Mouse (Mus musculus): ENCODE results near the gene Tgfb3.

The Tgfb3 gene

DNA sequence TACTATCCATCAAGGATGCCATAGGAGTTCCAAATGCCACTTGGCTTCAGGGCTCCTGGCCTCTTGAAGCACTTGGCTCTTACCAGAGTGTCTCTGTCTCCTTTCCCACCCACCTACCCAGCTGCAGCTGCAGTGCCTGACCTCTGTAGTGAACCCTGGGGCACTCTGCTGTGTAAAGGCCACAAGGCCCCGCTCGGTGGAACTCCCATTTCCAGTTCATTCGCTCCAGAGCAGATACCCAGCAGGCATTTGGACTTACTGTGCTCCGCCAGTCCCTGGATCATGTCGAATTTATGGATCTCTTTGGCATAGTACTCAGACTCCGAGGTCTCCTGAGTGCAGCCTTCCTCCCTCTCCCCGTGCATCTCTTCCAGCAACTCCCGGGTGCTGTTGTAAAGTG is 1.5 kb downstream of the Tgfb3 start:
- no peak for TF ChIP-seq POU5F1 (IDR thresholded peaks at IDR 0.05; ENCODE audit: borderline replicate concordance, low read length)
- no peak for TF ChIP-seq NANOG (IDR thresholded peaks at IDR 0.05; ENCODE audit: borderline replicate concordance, low read length)
- TF ChIP-seq CTCF (conservative IDR thresholded peaks at IDR 0.05; ENCODE audit: low read length): no peak
- H3K9me3 ChIP-seq (ENCODE audit: low read length): peaks cover 6% of the 10 kb centered on the region; the same call in 1 of the 2 replicates
- H3K36me3 ChIP-seq (ENCODE audit: insufficient read depth, low read length): no peaks in the 10 kb centered on the region
- H3K27me3 ChIP-seq (ENCODE audit: insufficient read depth, low read length): peaks cover 76% of the 10 kb centered on the region
- H3K4me1 ChIP-seq (replicated peaks; ENCODE audit: low read depth, low read length): peaks cover 27% of the 10 kb centered on the region
- H3K4me3 ChIP-seq (replicated peaks; ENCODE audit: low read length): no peak overlapping the region

GRCm38 (mm10) chr12:86076321-86076901 is 2.4 kb downstream of the Tgfb3 start:
- peaks cover 6% of the 10 kb centered on the region; the same call in 1 of the 2 replicates for H3K9me3 ChIP-seq (ENCODE audit: low read length)
- no peak for TF ChIP-seq CTCF (conservative IDR thresholded peaks at IDR 0.05; ENCODE audit: low read length)
- TF ChIP-seq POU5F1 (IDR thresholded peaks at IDR 0.05; ENCODE audit: borderline replicate concordance, low read length): no peak
- no peak for TF ChIP-seq NANOG (IDR thresholded peaks at IDR 0.05; ENCODE audit: borderline replicate concordance, low read length)

DNA sequence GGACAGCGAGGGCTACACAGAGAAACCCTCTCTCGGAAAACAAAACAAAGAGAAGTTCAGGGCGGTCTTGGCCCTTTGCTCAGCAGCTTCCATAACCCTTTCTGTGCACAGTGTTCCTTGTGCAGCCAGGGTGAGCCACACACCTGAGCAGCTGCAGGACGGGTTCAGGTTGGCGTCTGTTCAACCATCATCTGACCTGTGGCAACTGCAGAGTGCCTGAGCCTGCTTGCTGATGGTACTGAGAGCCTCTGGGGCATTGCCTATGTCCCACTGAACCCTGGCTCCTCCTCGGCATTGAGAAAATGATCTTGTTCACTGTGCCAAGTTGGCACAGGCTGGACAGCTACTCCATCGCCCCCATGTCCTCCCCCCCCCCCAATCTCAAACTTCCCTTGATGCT is 3.5 kb downstream of the Tgfb3 start:
- Histone ChIP-seq H3K27me3 (ENCODE audit: insufficient read depth, low read length) (peaks cover 57% of the 10 kb centered on the region), H3K36me3 (ENCODE audit: insufficient read depth, low read length) (no peaks in the 10 kb centered on the region), H3K4me3 (replicated peaks; ENCODE audit: low read length) (0 out of 2 replicates have a peak overlapping the region, but pooled peaks have one; percentile 17), H3K4me1 (replicated peaks; ENCODE audit: low read depth, low read length) (peaks cover 33% of the 10 kb centered on the region), H3K9me3 (ENCODE audit: low read length) (peaks cover 3% of the 10 kb centered on the region; the same call in 1 of the 2 replicates)
- TF ChIP-seq NANOG (IDR thresholded peaks at IDR 0.05; ENCODE audit: borderline replicate concordance, low read length) (no peak), CTCF (conservative IDR thresholded peaks at IDR 0.05; ENCODE audit: low read length) (no peak), POU5F1 (IDR thresholded peaks at IDR 0.05; ENCODE audit: borderline replicate concordance, low read length) (no peak)

More at GRCm38 (mm10) chr12:86076321-86076901, 2.4 kb downstream of the Tgfb3 start:
- Histone ChIP-seq H3K4me3 (replicated peaks; ENCODE audit: low read length) (no peak overlapping the region; the same call in 1 of the 2 replicates), H3K27me3 (ENCODE audit: insufficient read depth, low read length) (peaks cover 68% of the 10 kb centered on the region), H3K4me1 (replicated peaks; ENCODE audit: low read depth, low read length) (peaks cover 27% of the 10 kb centered on the region), H3K36me3 (ENCODE audit: insufficient read depth, low read length) (no peaks in the 10 kb centered on the region)

DNA sequence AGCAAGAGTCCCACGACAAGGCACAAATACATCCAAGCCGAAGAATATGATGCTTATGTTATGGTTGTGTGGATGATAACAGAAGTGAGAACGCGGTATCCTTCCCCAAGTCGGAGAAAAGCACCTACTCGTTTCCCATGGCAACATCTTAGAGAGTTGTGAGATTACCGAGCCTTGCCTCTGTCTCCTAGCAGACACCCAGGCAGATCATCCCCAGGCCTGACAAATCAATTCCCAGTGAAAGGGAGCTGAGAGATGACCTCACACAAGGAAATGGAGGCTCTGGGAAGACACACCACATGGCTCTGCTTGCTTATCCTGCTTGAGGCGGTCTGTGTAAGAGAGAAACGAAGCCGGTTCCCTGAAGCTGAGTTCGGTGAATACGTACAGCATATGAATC is 4.2 kb downstream of the Tgfb3 start:
- no peaks in the 10 kb centered on the region for H3K9me3 ChIP-seq (ENCODE audit: low read length)
- peaks cover 33% of the 10 kb centered on the region for H3K4me1 ChIP-seq (replicated peaks; ENCODE audit: low read depth, low read length)
- H3K36me3 ChIP-seq (ENCODE audit: insufficient read depth, low read length): no peaks in the 10 kb centered on the region
- no peak for TF ChIP-seq CTCF (conservative IDR thresholded peaks at IDR 0.05; ENCODE audit: low read length)
- no peak for TF ChIP-seq POU5F1 (IDR thresholded peaks at IDR 0.05; ENCODE audit: borderline replicate concordance, low read length)
- TF ChIP-seq NANOG (IDR thresholded peaks at IDR 0.05; ENCODE audit: borderline replicate concordance, low read length): no peak
- peaks cover 52% of the 10 kb centered on the region for H3K27me3 ChIP-seq (ENCODE audit: insufficient read depth, low read length)
- H3K4me3 ChIP-seq (replicated peaks; ENCODE audit: low read length): no peak overlapping the region

DNA sequence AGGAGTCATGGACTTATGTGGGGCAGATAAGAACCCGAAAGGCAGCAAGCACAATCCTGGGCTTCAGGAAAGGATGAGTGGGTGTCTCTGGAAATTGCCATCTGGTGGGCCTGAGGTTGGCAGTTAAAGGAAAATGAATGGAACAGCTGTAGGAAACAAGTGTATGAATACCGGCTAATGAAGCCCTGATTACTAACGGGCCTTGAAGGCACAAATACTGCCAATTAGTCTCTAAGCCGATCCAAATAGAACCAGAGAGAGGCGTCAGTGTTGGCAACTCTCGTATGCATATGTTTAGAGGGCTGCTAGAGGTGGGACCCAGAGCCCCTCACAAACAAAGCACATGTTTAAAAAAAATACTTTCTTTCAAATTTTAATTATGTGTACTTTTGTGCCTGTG is 7.4 kb downstream of the Tgfb3 start:
- peaks cover 22% of the 10 kb centered on the region for H3K4me1 ChIP-seq (replicated peaks; ENCODE audit: low read depth, low read length)
- no peak for TF ChIP-seq NANOG (IDR thresholded peaks at IDR 0.05; ENCODE audit: borderline replicate concordance, low read length)
- no peak for TF ChIP-seq POU5F1 (IDR thresholded peaks at IDR 0.05; ENCODE audit: borderline replicate concordance, low read length)
- TF ChIP-seq CTCF (conservative IDR thresholded peaks at IDR 0.05; ENCODE audit: low read length): no peak
- no peak overlapping the region for H3K4me3 ChIP-seq (replicated peaks; ENCODE audit: low read length)
- no peaks in the 10 kb centered on the region for H3K9me3 ChIP-seq (ENCODE audit: low read length)
- peaks cover 37% of the 10 kb centered on the region for H3K27me3 ChIP-seq (ENCODE audit: insufficient read depth, low read length)
- no peaks in the 10 kb centered on the region for H3K36me3 ChIP-seq (ENCODE audit: insufficient read depth, low read length)

- TF ChIP-seq CTCF (conservative IDR thresholded peaks at IDR 0.05; ENCODE audit: low read length) (no peak), NANOG (IDR thresholded peaks at IDR 0.05; ENCODE audit: borderline replicate concordance, low read length) (no peak), POU5F1 (IDR thresholded peaks at IDR 0.05; ENCODE audit: borderline replicate concordance, low read length) (no peak)
- Histone ChIP-seq H3K36me3 (ENCODE audit: insufficient read depth, low read length) (no peaks in the 10 kb centered on the region), H3K9me3 (ENCODE audit: low read length) (no peaks in the 10 kb centered on the region), H3K4me1 (replicated peaks; ENCODE audit: low read depth, low read length) (peaks cover 8% of the 10 kb centered on the region), H3K4me3 (replicated peaks; ENCODE audit: low read length) (no peak overlapping the region), H3K27me3 (ENCODE audit: insufficient read depth, low read length) (peaks cover 20% of the 10 kb centered on the region)
These were observed 14.0 kb downstream of the Tgfb3 start for GRCm38 (mm10) chr12:86064796-86065195.

DNA sequence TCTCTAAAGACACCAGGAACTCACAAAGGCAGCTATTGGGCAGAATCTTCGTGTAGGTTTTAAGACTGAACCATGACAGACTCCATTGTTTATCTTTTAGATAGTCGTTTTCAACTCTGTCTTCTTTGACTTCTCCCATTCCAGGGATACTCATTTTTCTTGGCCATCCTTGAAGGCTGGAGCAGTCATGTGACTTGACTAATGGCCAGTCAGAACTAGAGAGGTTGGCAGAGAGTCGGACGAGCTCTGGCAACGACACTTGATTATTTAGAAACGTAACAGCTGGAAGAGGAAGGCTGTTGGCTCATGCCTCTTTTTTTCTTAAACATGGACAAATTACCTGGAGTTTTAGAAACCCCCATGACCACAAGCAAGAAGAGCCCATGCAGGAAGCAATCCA is 19.5 kb downstream of the Tgfb3 start:
- Histone ChIP-seq H3K9me3 (ENCODE audit: low read length) (no peaks in the 10 kb centered on the region), H3K27me3 (ENCODE audit: insufficient read depth, low read length) (no peaks in the 10 kb centered on the region; the same call in 1 of the 2 replicates), H3K36me3 (ENCODE audit: insufficient read depth, low read length) (no peaks in the 10 kb centered on the region), H3K4me3 (replicated peaks; ENCODE audit: low read length) (no peak overlapping the region), H3K4me1 (replicated peaks; ENCODE audit: low read depth, low read length) (no peaks in the 10 kb centered on the region)
- TF ChIP-seq CTCF (conservative IDR thresholded peaks at IDR 0.05; ENCODE audit: low read length): no peak
- TF ChIP-seq NANOG (IDR thresholded peaks at IDR 0.05; ENCODE audit: borderline replicate concordance, low read length): no peak
- TF ChIP-seq POU5F1 (IDR thresholded peaks at IDR 0.05; ENCODE audit: borderline replicate concordance, low read length): no peak

DNA sequence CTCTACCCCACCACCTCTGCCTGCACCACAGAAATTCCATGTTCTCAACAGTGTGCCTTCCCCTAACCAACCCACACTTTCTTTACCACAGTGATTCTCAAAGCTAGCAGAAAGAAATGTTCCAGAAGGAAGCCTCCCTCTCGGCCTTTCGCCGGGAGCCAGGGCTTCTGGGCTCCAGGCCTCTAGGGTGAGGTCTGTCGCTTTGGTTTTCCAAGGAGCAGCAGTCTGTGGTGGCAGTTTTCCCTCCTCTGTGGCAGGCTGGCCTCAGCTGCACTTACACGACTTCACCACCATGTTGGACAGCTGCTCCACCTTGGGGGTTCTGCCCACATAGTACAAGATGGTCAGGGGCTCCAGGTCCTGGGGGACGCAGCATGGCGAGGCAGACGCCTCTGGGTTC is 21.3 kb downstream of the Tgfb3 start:
- H3K36me3 ChIP-seq (ENCODE audit: insufficient read depth, low read length): no peaks in the 10 kb centered on the region
- H3K4me1 ChIP-seq (replicated peaks; ENCODE audit: low read depth, low read length): no peaks in the 10 kb centered on the region
- no peaks in the 10 kb centered on the region for H3K27me3 ChIP-seq (ENCODE audit: insufficient read depth, low read length)
- TF ChIP-seq NANOG (IDR thresholded peaks at IDR 0.05; ENCODE audit: borderline replicate concordance, low read length): no peak
- TF ChIP-seq POU5F1 (IDR thresholded peaks at IDR 0.05; ENCODE audit: borderline replicate concordance, low read length): no peak
- TF ChIP-seq CTCF (conservative IDR thresholded peaks at IDR 0.05; ENCODE audit: low read length): no peak
- no peak overlapping the region for H3K4me3 ChIP-seq (replicated peaks; ENCODE audit: low read length)
- no peaks in the 10 kb centered on the region for H3K9me3 ChIP-seq (ENCODE audit: low read length)

GRCm38 (mm10) chr12:86056976-86057375 is 21.9 kb downstream of the Tgfb3 start:
- Histone ChIP-seq H3K4me3 (replicated peaks; ENCODE audit: low read length) (no peak overlapping the region), H3K27me3 (ENCODE audit: insufficient read depth, low read length) (no peaks in the 10 kb centered on the region), H3K9me3 (ENCODE audit: low read length) (no peaks in the 10 kb centered on the region), H3K36me3 (ENCODE audit: insufficient read depth, low read length) (no peaks in the 10 kb centered on the region), H3K4me1 (replicated peaks; ENCODE audit: low read depth, low read length) (no peaks in the 10 kb centered on the region)
- TF ChIP-seq NANOG (IDR thresholded peaks at IDR 0.05; ENCODE audit: borderline replicate concordance, low read length): no peak
- no peak for TF ChIP-seq CTCF (conservative IDR thresholded peaks at IDR 0.05; ENCODE audit: low read length)
- no peak for TF ChIP-seq POU5F1 (IDR thresholded peaks at IDR 0.05; ENCODE audit: borderline replicate concordance, low read length)
